ENCODE assay signal across 26 mouse cellular contexts in genomic region chr8:124772389-124772788, GRCm38 (mm10). TPM values are rescaled to one million over a fixed set of nuclear protein-coding genes. Genes with fewer than 3 reads are reported as not detected.
DNase-seq lines count a peak whose midpoint lies in the region; ATAC-seq lines count a peak whose summit lies in the region.
"Had no signal": no experiment of that assay in that cellular context is flagged by ENCODE, and none has a peak within 500 bp of the region (broad histone marks: within the 10 kb centered on the region; RNA-seq: fewer than 3 reads in every experiment).

No protein-coding gene starts in this region.

- H3K27me3 ChIP-seq in hindbrain, embryonic 15.5 days, result no peaks in the 10 kb centered on the region
- H3K27me3 ChIP-seq in hindbrain, embryonic 12.5 days, result peaks cover 23% of the 10 kb centered on the region
- H3K27me3 ChIP-seq: lung, embryonic 15.5 days had no signal

- no peaks in the 10 kb centered on the region for H3K9me3 ChIP-seq in hindbrain, embryonic 15.5 days
- H3K9me3 ChIP-seq in hindbrain, embryonic 12.5 days (replicated peaks), result no peaks in the 10 kb centered on the region
- H3K9me3 ChIP-seq: forebrain, embryonic 13.5 days; liver, embryonic 12.5 days; lung, embryonic 15.5 days had no signal

- peak; percentile 54; the same call in 1 of the 2 replicates for ATAC-seq in hindbrain, embryonic 15.5 days (ENCODE audit: low FRiP score, low read depth)
- no peak for ATAC-seq in hindbrain, embryonic 12.5 days (ENCODE audit: low FRiP score)
- ATAC-seq: forebrain, embryonic 13.5 days; inflammation-experienced regulatory T-cells, adult 6 months; liver, embryonic 12.5 days had no signal

- no peak overlapping the region for H3K9ac ChIP-seq in hindbrain, embryonic 15.5 days
- H3K9ac ChIP-seq in hindbrain, embryonic 12.5 days, result no peak overlapping the region
- H3K9ac ChIP-seq: forebrain, embryonic 13.5 days; limb, embryonic 12.5 days; liver, embryonic 12.5 days; lung, embryonic 15.5 days had no signal

- WGBS in hindbrain, embryonic 15.5 days, result 58% methylated on average over 2 of the region's 2 CpGs
- whole genome bisulfite sequencing in hindbrain, embryonic 12.5 days, result 70% methylated on average over 2 of the region's 2 CpGs

- H3K4me3 ChIP-seq in hindbrain, embryonic 15.5 days, result no peak overlapping the region
- no peak overlapping the region for H3K4me3 ChIP-seq in hindbrain, embryonic 12.5 days
- H3K4me3 ChIP-seq: erythroblast, embryonic 14.5 days; forebrain, embryonic 13.5 days; limb, embryonic 12.5 days; liver, embryonic 12.5 days; lung, embryonic 15.5 days; myocyte had no signal

- intact Hi-C loops in left cerebral cortex, postnatal 10 days (cut with DNase I), result no loop called here

- H3K4me1 ChIP-seq in hindbrain, embryonic 15.5 days (replicated peaks), result 0 out of 2 replicates have a peak, but pooled peaks cover 5% of the 10 kb centered on the region
- no peaks in the 10 kb centered on the region for H3K4me1 ChIP-seq in hindbrain, embryonic 12.5 days
- H3K4me1 ChIP-seq: forebrain, embryonic 13.5 days; limb, embryonic 12.5 days; liver, embryonic 12.5 days had no signal

- no peaks in the 10 kb centered on the region for H3K36me3 ChIP-seq in hindbrain, embryonic 15.5 days
- H3K36me3 ChIP-seq in hindbrain, embryonic 12.5 days, result no peaks in the 10 kb centered on the region
- H3K36me3 ChIP-seq: limb, embryonic 12.5 days; liver, embryonic 12.5 days; lung, embryonic 15.5 days had no signal

- H3K27ac ChIP-seq in hindbrain, embryonic 15.5 days (replicated peaks), result peak overlapping the region; percentile 36; the same call in 1 of the 2 replicates
- no peak overlapping the region for H3K27ac ChIP-seq in hindbrain, embryonic 12.5 days
- H3K27ac ChIP-seq: forebrain, embryonic 13.5 days; limb, embryonic 12.5 days; liver, embryonic 12.5 days; lung, embryonic 15.5 days had no signal

- H3K4me2 ChIP-seq in hindbrain, embryonic 15.5 days, result no peak overlapping the region
- no peak overlapping the region for H3K4me2 ChIP-seq in hindbrain, embryonic 12.5 days (replicated peaks)
- H3K4me2 ChIP-seq: forebrain, embryonic 13.5 days; limb, embryonic 12.5 days; liver, embryonic 12.5 days; lung, embryonic 15.5 days had no signal

- DNase-seq in left cerebral cortex, postnatal 10 days (ENCODE audit: extremely low spot score in 1 of 2, low spot score in 2 of 2), result peak; percentile 45 to 53
- DNase-seq in left cerebral cortex, adult 11 months (ENCODE audit: low spot score), result no peak
- DNase-seq in testis, postnatal 14 days (ENCODE audit: low spot score), result peak; percentile 22
- DNase-seq in testis, postnatal 10 days (ENCODE audit: low spot score), result no peak
- DNase-seq in adrenal gland, adult (ENCODE audit: inconsistent age in 2 of 2, low spot score in 1 of 2), result no peak
- DNase-seq: adrenal gland, adult 8-10 months; cerebellum, adult 9-10 months; gastrocnemius, postnatal 36 days; heart, postnatal 14 days; kidney, adult 9 months; kidney, postnatal 25 days; midbrain, embryonic 14.5 days; right cerebral cortex, postnatal 14 days; spleen, adult 18-20 months; thymus, adult 2 months had no signal

RNA-seq across cellular contexts. Expression of gene Trim67, which starts 20.5 kb away (rescaled TPM):
- polyA plus RNA-seq in hindbrain, embryonic 15.5 days (2015; fragmentation: Nextera tagmentation; extraction: Ambion mirVana), result 28.5 and 29.6 TPM in 2 replicates
- polyA plus RNA-seq in hindbrain, embryonic 12.5 days (2016; fragmentation: Nextera tagmentation; extraction: Ambion mirVana), result 11.9 and 13.2 TPM in 2 replicates
- total RNA-seq in left cerebral cortex, postnatal 10 days (2021), result 10 to 100 TPM; 30.6 to 39.3 TPM
- total RNA-seq: common myeloid progenitor, adult 5-6 weeks had no signal
- polyA plus RNA-seq: C2C12; erythroblast, embryonic 14.5 days; inflammation-experienced regulatory T-cells, adult 6 months had no signal

RNA-seq across cellular contexts. Expression of gene Fam89a, which starts 20.8 kb away (rescaled TPM):
- 1.1 and 1.8 TPM in 2 replicates for polyA plus RNA-seq in hindbrain, embryonic 15.5 days (2015; fragmentation: Nextera tagmentation; extraction: Ambion mirVana)
- 5.1 and 6.0 TPM in 2 replicates for polyA plus RNA-seq in hindbrain, embryonic 12.5 days (2016; fragmentation: Nextera tagmentation; extraction: Ambion mirVana)
- not detected for total RNA-seq in left cerebral cortex, postnatal 10 days (2021)
- total RNA-seq: common myeloid progenitor, adult 5-6 weeks had no signal
- polyA plus RNA-seq: erythroblast, embryonic 14.5 days had no signal

RNA-seq across cellular contexts. Expression of gene Arv1, which starts 50.5 kb away (rescaled TPM):
- polyA plus RNA-seq in hindbrain, embryonic 15.5 days (2015; fragmentation: Nextera tagmentation; extraction: Ambion mirVana), result 35.6 and 40.2 TPM in 2 replicates
- polyA plus RNA-seq in hindbrain, embryonic 12.5 days (2016; fragmentation: Nextera tagmentation; extraction: Ambion mirVana), result 33.4 and 37.7 TPM in 2 replicates
- total RNA-seq in left cerebral cortex, postnatal 10 days (2021), result 10 to 100 TPM; 14.7 to 18.8 TPM

RNA-seq across cellular contexts. Expression of gene Ttc13, which starts 50.6 kb away (rescaled TPM):
- polyA plus RNA-seq in hindbrain, embryonic 15.5 days (2015; fragmentation: Nextera tagmentation; extraction: Ambion mirVana), result 61.8 and 66.1 TPM in 2 replicates
- 61.4 and 62.2 TPM in 2 replicates for polyA plus RNA-seq in hindbrain, embryonic 12.5 days (2016; fragmentation: Nextera tagmentation; extraction: Ambion mirVana)
- total RNA-seq in left cerebral cortex, postnatal 10 days (2021), result 10 to 100 TPM; 57.8 to 58.7 TPM

Comparison
In these comparisons a context has a peak if more than half of its experiments do, and no peak if none do; other contexts are left out.
1. DNase-seq: peak in left cerebral cortex, postnatal 10 days (2 of 2) and testis, postnatal 14 days (single experiment); none in left cerebral cortex, adult 11 months (single experiment), testis, postnatal 10 days (single experiment) and adrenal gland, adult (0 of 2).